Mouse (Mus musculus): ENCODE results near the gene Ccdc84. TPM values are rescaled to one million over a fixed set of nuclear protein-coding genes. Genes with fewer than 3 reads are reported as not detected.
"Not testable (repeated sequence)": the region's sequence is repeated elsewhere in the genome, so short reads cannot be mapped to it uniquely, and the experiment has no call there.

Gene Ccdc84
- total RNA-seq (2021) = 10 to 100 TPM; 21.6 to 23.4 TPM

DNA sequence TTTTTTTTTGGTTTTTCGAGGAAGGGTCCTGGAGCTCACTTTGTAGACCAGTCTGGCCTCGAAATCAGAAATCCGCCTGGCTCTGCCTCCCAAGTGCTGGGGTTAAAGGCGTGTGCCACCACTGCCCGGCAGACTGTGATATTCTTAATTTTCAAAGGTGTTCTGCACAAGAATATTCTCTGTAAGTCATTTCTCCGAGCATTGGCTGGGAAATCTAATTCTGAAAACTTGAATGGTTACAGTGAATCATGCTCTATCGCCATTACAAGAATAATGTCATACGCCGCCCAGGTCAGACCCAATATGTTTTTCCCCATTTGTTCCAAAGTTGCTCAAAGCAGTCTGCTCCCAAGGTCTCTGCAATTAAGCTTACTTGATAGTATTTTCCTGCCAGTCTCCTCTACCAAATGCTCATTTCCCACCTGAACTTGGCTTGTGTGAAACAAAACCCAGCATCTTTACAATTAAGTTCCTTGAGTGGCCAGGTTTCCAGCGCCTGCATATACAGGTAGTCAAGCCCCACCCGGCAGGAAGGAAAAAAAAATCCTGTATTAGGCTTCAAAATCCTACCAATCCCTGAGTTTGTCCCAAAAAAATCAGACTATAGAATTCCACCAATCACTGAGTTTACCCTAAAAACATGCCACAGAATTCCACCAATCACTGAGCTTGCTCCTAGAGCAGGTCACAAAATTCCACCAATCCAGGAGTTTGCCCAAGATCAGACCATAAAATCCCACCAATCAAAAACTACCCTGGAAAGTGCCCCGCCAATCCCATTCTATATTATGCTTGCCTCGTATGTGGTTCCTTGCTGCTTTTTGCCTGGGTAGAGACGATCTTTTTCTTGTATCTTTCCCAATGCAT, at the start of gene Ccdc84:
TSS of gene Ccdc84 (minus strand) at position 51 of the 867 bp plus-strand sequence.
- intact Hi-C loops (cut with DNase I) = no loop called here
- DNase-seq = no peak

DNA sequence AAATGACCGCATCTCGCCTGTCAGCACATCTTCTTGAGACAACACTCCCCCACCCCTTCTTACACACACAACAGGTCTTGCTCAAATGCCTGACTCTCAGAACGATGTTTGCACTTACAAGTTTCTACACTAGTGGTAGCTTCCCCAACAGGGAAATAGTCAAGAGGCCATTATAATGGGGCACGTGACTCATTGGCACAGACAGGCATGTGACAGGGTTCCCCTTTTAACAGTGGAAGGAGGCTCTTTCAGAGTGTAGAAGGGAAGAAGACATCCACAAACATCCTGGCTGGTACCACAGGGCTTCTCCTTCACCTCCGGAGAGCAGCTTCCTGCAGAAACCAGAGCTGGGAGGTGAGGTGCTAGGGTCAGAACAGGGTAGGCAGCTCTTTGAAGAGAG, 43.6 kb upstream of the Ccdc84 start:
- DNase-seq = no peak
- intact Hi-C loops (cut with DNase I) = no loop called here

DNA sequence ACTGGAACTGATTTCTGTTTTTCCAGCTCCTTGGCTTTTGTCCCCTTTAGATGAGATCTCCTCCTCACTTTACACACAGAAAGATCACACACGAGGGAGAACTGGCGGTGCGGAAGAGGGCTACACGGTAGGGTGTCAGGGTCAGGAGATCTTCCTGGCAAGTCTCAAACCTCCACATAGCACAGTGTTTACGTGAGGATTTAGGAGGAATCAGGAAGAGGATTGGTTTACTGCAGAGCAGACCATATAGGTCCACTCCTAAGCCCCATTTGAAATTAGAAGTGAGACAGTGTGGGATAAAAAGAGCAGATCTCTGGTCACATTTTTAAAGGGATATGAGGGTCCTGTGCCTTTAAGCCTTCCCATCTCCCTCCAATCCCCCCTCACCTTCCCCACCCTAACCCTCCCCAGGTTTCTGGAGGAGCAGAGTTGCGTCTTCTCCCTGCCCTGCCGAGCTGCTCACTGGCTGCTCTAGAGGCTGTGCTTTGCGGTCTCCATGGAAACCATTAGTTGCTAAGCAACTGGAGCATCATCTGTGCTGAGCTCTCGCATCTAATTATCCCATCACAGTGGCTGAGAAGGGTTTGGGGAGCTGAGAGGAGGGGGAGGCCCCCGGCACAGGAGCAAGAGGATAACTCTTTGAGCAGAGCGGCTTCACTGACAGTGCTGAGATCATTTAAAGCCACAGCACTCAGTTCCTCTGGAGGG, 38.8 kb upstream of the Ccdc84 start:
- peak; percentile 88 for DNase-seq
- intact Hi-C loops (cut with DNase I) = no loop called here

DNA sequence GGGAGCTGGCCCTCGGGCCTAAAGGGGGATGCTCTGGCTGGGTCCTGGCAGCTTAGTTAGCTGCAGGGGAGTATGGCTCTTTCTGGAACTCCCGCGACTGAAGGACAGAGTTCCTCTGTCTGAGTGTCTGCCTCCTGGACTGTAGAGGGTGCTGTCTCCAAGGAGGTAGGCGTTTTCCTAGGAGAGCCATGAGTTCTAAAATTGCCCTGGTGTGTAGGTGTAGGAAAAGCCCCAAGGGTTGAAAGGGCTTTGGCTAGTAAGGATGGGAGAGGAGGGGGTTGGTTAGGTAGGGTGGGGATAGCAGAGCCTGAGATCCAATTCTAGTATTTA, 36.5 kb upstream of the Ccdc84 start, which contains the start of gene Upk2:
TSS of gene Upk2 (minus strand) at position 86 of the 330 bp plus-strand sequence.
- DNase-seq = no peak
- intact Hi-C loops (cut with DNase I) = loop anchor here (1.0 to 2.0 kb wide), 3 partner anchors 22 to 197 kb away; no protein-coding TSS in a partner anchor

DNA sequence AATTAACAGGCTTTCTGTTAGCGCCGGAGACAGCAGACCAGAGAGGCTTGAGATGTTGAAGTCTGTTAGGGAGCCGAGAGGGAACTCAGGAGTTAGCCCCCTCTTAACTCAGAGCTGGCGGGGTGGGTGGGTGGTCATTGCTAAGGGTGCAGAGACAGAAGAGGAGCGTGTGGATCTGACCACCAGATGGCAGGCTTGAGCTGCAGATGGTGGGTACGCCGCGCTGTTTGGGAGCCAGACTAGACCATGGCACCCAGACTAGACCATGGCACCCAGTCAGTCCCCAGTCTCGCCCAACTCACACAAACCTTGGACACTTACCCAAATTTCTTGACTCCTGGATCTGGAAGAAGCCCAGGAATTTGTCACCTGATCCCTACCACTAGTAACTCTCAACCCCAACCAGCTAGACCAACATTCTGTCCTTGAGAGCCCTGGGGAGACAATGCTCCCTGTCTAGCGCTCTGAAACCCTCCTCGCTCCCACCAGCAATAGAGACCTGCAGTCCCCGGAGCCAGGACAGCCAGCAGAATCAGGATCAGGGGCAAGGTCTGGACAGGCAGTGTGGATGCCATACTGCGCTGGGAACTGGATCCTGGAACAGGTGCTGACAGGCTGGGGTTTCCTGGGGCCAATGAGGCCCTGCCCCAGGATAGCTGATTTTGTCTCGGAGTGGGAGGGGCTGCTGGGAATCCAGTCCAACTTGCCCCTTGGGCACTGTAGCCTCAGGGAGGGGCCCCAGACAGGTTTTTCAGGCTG, 35.9 kb upstream of the Ccdc84 start:
- intact Hi-C loops (cut with DNase I) = loop anchor here (1.0 to 2.0 kb wide), 2 partner anchors 22 to 198 kb away; no protein-coding TSS in a partner anchor
- DNase-seq = peak; percentile 91

DNA sequence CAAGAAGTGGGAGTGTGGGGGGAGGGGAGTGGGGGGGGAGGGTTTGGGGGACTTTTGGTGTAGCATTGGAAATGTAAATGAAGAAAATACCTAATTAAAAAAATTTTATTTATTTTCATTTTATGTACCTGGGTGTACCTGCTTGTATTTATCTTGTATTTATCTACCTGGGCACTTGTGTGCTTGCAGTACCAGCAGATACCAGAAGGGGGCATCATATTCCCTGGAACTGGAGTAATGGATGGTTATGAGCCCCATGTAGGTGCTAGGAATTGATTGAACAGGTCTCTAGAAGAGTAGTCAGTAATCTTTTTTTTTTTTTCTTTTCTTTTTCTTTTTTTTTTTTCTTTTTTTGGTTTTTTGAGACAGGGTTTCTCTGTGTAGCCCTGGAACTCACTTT, 32.0 kb upstream of the Ccdc84 start:
- no peak for DNase-seq
- intact Hi-C loops (cut with DNase I) = no loop called here

DNA sequence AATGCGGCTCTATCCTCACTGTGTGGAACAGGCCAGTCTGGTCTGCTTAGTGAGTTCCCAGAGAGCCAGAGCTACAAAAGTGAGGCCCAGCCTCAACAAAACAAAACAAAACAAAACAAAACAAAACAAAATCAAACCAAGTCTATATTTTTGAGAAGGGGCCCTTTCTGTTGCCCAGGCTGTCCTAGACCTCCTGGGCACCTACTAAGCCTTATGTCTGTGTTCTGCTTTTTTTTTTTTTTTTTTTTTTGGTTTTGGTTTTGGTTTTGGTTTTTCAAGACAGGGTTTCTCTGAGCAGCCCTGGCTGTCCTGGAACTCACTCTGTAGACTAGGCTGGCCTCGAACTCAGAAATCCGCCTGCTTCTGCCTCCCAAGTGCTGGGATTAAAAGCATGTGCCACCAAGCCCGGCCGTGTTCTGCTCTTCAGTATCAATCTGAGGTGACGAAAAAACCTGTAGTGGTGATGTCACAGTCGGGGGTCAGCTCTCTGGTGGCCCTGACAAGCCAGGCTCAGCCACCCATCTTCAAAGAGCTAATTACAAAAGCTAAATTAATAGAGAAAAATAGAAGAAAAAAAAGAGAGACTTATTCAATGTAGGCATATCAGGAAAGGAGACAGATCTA, 26.1 kb upstream of the Ccdc84 start:
- intact Hi-C loops (cut with DNase I); DNase-seq: not testable (repeated sequence)

DNA sequence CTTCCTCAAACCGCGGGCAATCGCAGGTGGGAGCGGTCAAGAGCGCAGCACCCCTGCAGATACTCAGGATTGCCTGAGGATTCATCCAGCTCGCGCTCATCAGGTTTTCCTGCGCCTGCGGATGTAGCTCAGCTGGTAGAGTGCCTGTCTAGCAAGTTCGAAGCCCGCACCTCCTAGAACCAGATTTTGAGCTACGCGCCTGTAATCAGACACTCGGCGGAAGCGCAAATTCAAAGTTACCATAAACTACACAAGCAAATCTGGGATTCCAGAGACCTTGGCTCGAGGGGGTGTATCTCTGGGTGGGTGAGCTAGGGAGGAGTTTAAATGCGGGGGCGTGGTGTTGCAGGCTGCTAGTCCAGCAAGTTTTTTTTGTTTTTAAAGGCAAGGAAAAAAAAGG, 22.6 kb upstream of the Ccdc84 start, which contains the start of gene Foxr1:
TSS of gene Foxr1 (minus strand) at position 176 of the 400 bp plus-strand sequence.
- no peak for DNase-seq
- intact Hi-C loops (cut with DNase I) = no loop called here

DNA sequence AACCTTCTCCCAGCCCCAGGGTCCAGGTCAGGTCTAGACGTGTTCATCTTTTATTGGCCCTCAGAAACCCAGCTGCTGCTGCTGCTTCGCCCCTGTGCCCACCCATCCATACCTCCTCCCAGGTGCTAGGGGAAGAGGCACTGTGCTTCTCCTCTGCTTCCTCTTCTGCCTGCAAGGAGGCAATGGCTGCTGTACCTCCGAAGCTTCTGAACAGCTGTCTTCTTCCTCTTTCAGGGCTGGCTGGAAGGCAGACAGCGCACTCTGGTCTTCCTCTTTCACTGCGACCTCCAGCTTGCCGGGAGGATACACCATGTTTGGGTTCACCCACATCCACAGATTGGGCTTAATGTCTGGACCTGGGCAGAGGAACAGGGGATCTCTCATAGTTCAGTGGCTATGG, 17.4 kb upstream of the Ccdc84 start:
- no peak for DNase-seq

DNA sequence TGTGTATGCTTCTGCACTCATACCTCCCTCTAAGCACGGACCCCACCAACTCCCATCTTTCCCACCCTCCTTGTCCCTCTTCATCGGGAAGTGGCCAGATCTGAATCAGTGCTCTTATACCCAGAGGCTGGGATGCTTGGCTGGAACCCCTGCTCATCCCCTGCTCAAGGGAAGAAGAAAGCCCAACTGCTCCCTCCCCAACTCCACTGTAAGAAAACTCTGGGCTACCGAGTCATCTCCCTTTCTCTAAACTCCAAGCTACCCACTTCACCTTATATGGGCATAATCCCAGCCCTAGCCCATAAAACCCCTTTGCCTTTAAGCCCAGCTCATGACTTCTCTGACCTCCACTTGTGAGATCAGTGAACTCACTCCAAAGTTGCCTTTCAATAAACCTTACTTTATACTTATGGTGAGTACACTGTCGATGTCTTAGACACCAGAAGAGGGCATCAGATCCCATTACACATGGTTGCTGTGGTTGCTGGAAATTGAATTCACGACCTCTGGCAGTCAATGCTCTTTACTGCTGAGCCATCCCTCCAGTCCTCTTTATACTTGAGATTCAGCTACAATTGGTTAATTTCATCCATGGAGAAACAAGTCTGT, 14.3 kb upstream of the Ccdc84 start:
- intact Hi-C loops (cut with DNase I) = no loop called here
- no peak for DNase-seq

More for the DNA sequence above, 17.4 kb upstream of the Ccdc84 start:
- intact Hi-C loops (cut with DNase I) = no loop called here

DNA sequence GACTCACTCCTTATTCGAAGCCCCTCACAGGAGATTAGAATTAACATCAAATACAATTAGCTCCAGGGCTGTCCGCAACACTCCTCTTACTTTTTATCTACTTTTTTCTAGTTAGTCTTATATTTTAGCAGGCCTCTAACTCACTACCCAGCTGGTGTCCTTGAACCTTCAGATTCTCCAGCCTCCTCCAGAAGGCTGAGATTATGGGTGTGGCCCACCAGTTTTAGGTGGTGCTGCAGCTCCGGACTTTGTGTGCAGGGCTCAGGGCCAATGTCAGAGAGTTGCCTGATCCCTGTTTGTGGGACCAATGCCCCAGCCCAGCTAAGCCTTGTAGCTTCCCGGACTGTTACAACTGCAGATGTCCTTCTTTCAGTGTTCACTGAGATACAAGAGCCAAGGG, 5.2 kb upstream of the Ccdc84 start:
- intact Hi-C loops (cut with DNase I) = no loop called here
- DNase-seq = no peak

DNA sequence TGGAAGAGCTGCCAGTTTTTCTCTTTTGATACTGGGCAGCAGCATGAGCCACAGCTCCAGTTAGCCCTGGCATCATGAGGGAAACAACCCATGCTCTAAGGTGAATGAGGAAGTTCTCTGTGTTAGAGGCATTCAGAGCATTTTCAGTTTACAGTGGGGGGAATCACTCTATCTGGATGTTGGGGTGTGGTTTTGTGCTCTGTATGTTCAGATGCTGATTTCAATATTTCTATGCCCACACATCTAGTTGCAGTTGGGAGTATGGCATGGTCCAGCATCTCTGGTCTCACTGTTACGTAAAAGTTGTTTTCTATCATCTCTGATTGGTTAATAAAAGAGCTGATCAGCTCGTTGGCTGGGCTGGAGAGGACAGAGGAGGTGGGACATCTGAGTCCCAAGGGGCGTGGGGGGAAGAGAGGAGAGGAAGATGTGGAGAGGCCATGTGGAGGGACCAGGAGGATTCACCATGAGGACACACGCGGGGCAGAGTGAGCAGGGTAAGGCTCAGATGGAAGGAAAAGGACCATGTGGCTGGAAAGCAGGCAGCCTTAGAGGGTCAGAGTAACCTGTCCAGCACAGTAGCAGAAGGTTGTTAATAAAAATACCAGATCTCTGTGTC, 2.0 kb upstream of the Ccdc84 start:
- no peak for DNase-seq
- intact Hi-C loops (cut with DNase I) = no loop called here

DNA sequence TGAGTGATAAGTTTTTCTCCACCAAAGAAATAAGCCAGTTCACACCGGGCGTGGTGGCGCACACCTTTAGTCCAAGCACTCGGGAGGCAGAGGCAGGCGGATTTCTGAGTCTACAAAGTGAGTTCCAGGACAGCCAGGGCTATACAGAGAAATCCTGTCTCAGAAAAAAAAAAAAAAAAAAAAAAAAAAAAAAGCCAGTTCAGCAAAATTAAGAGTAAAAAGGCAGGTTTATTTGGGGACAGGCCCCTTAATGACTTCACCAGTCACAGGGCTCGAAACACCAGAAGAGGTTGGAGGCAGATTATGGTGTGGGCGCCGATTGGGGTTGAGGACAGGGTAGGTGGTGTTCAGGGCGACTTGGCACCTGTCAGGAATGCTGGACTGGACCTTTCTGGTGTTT, 1.4 kb upstream of the Ccdc84 start:
- DNase-seq; intact Hi-C loops (cut with DNase I): not testable (repeated sequence)

DNA sequence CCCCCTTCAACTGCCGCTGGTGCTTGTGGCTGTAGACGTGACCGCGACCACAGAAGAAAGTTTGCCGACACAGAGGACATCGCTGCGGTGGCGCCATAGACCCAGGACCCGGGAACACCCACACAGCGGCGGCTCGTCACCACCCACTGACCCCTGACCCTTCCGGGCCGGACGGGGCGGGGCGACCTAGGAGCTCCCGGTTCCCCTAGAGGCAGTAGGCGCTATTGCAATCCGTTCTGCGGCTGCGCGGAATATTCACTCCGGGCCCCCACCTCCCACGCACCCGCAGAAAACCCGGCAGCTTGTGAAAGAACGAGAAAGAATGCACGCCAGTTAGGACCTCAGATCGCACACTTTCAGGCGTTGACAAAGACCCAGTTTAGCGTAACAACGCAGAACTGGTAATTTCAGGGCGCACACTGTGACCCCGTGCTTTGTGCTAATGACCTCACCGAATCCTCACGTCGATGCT, 441 bp downstream of the Ccdc84 start:
- peak; percentile 94 for DNase-seq
- intact Hi-C loops (cut with DNase I) = no loop called here

DNA sequence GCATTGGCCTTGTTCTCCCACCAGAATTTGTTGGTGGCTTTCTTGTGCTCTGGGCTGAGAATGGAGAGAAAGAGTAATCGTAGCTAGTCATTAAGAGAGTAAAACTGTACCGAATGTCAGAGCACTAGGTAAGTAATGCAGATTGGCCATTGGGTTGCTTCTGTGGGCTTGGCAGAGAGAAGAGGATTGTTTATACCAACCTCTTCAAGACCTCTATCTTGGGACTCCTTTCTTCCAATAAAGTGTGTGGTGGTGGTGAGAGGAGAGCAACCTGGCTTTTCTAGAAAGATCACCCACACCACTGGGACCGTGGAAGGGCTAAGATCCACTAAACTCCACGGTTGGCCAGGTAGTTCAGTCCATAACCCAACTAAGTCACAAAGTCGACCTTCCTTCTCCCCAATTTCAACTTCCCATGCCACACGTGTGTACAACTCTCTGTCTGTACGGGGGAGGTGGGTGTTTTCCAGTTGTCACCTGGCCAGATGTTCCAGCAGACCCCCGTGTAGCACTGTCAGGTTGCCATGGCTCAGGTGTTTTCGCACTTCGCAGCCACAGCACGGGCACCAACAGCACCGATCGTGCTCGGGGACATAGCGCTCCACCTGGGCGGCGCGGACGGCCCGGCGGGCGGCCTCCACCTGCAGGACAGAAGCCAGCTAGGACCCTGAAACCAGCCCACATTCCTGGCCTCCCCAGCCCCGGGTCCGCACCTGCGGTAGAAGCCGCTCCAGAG, 1.0 kb downstream of the Ccdc84 start:
- intact Hi-C loops (cut with DNase I) = no loop called here
- DNase-seq = peak; percentile 34

DNA sequence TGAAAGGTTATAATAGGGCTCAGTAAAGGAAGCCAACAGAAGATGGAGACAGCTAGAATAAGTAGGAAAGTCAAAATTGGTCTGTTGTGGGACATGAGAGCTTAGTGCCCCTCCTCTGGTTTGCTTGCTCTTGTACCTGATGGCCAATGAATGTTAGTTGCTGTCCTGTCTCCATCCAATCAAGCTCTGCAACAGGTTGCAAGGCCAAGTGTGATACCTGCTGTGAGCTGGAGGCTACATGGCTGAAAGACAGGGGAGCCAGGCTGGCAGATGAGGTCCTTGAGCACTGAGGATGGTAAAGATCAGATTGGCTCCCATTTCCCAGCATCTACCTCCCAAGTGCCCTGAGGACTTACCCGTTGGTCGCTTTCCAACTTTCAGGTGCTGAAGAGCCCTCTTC, 5.6 kb downstream of the Ccdc84 start:
- intact Hi-C loops (cut with DNase I) = no loop called here
- DNase-seq = no peak

DNA sequence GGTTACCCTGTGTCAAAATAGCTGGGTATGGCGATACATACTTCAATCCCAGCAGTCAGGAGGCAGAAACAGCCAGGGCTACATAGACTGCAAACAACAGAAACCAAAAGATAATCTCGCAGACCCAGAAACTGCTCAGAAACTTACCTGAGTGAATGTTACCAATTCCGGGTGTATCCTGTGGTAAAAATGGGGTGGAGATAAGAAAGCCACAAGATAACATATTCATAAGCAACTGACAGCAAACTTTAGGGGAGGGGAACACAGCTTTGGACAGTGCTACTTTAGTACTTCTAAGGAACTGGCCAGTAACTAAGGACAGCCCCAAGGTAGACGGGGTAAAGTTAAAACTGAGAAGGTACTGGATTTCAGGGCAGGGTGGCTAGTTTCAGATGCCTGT, 6.1 kb downstream of the Ccdc84 start:
- no peak for DNase-seq
- intact Hi-C loops (cut with DNase I) = no loop called here

DNA sequence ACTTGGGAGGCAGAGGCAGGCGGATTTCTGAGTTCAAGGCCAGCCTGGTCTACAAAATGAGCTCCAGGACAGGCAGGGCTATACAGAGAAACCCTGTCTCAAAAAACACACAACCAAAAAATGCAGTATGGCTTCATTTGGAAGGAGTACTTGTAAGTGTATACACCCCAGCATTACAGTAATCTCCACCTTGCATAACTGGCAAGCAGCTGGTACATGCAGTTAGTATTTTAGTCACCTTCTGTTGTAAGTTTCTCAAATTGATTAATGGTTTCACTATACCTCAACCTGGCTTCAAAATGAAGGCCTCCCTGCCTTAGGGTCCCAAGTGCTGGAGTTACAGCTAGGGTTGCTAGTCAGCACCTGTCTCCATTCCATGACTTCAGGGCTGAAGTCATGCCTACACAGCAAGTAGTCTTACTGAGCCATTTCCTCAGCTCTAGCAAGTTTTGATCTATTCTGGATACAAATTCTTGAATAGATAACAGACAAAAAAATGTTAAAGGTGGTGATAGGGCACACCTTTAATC, 6.7 kb downstream of the Ccdc84 start:
- intact Hi-C loops (cut with DNase I) = no loop called here
- no peak for DNase-seq
